Mouse (Mus musculus) gastrocnemius, adult 2 months (tissue): Measurements from ENCODE around the gene Nbas. TPM values are rescaled to one million over a fixed set of nuclear protein-coding genes. Genes with fewer than 3 reads are reported as not detected.
A peak's percentile ranks its signal among the peaks of the same experiment; 100 is the strongest.

Source experiments
- DNase-seq: peaks from one replicate; pipeline ENCODE4 v3.0.0; 2022
- H3K27ac ChIP-seq: fragments of 200-600 bp; 2 replicates; pipeline ENCODE4 v1.8.1; 2022; ENCODE audit warnings: mild to moderate bottlenecking
- H3K4me3 ChIP-seq: fragments of 200-600 bp; 2 replicates; pipeline ENCODE4 v1.8.1; 2022; ENCODE audit warnings: mild to moderate bottlenecking, moderate library complexity
- CTCF ChIP-seq: fragments of 200-600 bp; IDR thresholded peaks from 2 replicates; pipeline ENCODE4 v1.8.1; 2022; ENCODE audit warnings: antibody characterized with exemption, mild to moderate bottlenecking, moderate library complexity
- intact Hi-C: fragments of 180-260 bp; cut with DNase I; formaldehyde crosslinking; loops from one replicate; pipeline ENCODE4 v1.15.1; 2025
- long read RNA-seq, 2 experiments: library from polyadenylated mRNA; stranded (forward); transcript quantifications; one replicate each; pipeline ENCODE4 v2.0.0; 2021
- total RNA-seq, 2 experiments: library from RNA; stranded (reverse); gene quantifications; 2 replicates each; pipeline ENCODE4 v1.2.3; 2021

Nbas gene
- 10 to 100 TPM; 20.3 to 25.1 TPM for total RNA-seq
- long read RNA-seq, experiment 1, full-length matches to known transcripts = 5 of 19 reads
- long read RNA-seq, experiment 1, partial matches to known transcripts = 3 of 19 reads
- long read RNA-seq, experiment 1, other reads (novel, unspliced or antisense) = 11 of 19 reads
- long read RNA-seq, experiment 2, full-length matches to known transcripts = 6 of 30 reads
- long read RNA-seq, experiment 2, partial matches to known transcripts = 19 of 30 reads
- long read RNA-seq, experiment 2, other reads (novel, unspliced or antisense) = 5 of 30 reads

DNA sequence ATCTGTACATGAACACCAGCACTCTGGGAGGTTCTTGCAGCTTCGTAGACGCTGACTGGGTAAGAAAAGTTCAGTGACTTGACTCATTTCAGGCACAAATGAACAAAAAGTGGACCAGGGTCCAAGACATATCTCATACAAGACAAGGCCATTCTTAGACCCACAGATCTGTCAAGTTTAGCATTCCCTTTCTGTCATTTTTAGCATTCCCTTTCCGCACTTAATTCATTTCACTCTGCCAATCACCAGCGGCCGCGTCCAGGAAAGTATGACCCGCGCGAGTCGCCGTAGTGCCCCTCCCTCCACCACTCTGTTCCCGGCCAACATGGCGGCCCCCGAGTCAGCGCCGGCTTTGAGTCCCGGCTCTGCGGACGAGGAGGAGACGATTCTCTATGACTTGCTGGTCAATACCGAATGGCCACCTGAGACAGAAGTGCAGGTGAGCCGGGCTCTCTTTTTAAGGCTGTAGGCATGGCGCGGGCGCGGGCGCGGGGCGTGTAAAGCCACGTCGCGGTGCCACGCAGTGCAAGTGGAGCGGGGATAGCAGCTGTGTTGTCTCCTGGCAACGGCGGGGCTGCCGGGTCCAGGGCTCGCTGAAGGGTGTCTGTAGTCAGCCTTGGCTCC lies at the start of gene Nbas:
Gene Nbas (plus strand): TSS at position 308 of the 624 bp plus-strand sequence.
- no peak for TF ChIP-seq CTCF
- Histone ChIP-seq H3K4me3 (peak within 1 kb of the TSS; percentile 99), H3K27ac (peak within 1 kb of the TSS; percentile 84)
- peak; percentile 90 for DNase-seq
- intact Hi-C loops = no loop called here

DNA sequence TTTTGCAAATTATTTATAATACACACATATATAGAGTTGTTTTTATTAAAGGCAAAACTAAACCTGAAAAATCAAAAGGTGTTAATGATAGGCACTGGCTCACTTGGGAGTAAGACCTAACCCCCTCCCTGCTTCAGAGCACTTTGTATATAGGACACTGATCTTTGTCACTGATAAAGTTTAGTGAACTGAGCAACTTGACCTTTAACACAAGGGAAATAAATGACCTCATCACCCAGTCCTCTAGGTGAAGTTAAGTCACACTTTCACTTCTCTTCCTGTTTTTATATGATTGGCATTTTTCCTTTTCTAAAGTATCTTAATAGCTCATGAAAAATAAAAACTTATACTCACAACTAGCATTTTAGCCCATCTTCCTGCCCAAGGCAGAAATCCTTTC lies 26.5 kb upstream of the Nbas start:
- intact Hi-C loops = no loop called here

DNA sequence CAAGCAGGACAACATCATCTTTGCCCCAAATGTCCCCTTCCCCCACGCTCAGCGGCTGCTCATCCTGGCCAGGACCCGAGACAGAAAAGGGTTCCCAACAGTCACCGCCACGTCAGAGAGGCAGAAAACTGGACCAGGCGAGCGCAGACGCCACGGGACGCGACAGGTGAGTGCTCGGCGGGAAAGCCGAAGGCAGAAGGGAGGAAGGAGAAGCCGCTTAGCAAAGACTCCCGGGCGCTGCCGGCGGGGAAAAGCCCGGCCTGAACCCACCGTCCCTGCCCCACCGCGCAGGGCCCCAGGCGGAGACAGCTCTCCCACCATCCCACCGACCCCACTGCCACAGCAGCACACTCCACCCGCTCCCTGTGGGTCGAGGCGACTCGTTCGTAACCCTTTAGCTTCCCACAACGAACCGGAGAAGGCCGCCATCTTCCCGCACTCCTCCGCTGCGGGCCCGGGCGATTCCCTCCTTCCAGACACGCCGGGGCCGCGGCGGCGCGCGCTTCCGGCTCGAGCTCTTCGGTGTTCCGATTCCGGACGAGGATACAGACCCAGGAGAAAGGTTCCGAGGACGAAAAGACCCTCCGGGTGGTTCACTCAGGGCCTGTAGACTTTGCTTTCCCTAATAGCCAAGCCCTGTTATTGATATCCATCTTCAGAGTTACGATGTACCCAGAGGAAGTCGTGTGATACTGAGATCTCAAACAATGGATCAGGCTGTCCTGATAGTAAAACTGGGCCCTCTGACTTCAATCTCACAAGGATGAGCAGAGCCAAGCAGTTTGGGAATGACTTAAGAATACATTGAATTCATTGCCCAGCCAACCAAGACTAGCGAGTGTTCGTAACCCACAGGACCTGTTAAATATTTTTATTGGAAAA lies 20.0 kb upstream of the Nbas start, which contains the start of gene Ddx1:
Gene Ddx1 (minus strand): TSS at position 523 of the 882 bp plus-strand sequence.
- no peak for TF ChIP-seq CTCF
- peak; percentile 82 for DNase-seq
- Histone ChIP-seq H3K4me3 (peak within 1 kb of the TSS; percentile 99), H3K27ac (peak within 1 kb of the TSS; percentile 87)
- intact Hi-C loops = no loop called here

More for the DNA sequence above, 26.5 kb upstream of the Nbas start:
- Histone ChIP-seq H3K4me3 (no peak overlapping the region), H3K27ac (no peak overlapping the region)
- no peak for DNase-seq
- no peak for TF ChIP-seq CTCF

DNA sequence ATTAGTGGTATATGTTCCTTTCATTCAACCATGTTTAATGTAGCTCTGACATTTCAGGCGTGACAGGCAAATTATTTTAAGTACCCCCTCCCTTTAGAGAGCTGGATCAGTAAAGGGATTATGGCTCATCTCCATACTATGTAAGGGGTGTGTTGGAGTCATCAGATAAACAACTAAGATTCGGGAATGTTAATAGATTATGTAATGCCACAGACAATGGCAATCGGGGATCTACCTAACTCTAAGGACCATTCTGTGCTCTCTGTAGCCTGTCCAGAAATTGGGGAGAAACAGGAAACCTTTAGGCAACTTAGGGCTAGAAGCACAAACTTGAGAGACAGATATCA lies 19.4 kb upstream of the Nbas start:
- intact Hi-C loops = no loop called here
- Histone ChIP-seq H3K27ac (peak overlapping the region; percentile 87), H3K4me3 (peak overlapping the region; percentile 99)
- no peak for TF ChIP-seq CTCF
- no peak for DNase-seq

DNA sequence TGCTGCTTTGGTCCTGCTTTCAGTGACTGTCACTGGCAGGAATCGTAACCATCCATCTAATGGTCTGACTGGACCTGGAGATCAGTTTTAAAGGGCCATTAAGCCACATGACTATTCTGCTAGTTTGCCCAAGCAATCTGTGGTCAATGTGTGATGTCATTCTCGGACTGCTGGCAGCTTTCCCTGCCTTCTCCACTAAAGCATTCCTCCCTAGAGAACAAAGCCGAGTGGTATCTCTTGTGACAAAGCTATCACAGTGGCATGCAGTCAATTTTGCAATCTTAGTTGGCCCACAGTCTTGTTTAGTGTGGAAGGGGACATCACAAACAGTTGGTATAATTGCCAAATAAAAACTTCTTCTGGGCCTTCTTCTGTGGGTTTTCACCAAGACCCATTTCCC lies 13.9 kb upstream of the Nbas start:
- no peak for DNase-seq
- Histone ChIP-seq H3K27ac (no peak overlapping the region), H3K4me3 (no peak overlapping the region)
- TF ChIP-seq CTCF = no peak
- intact Hi-C loops = no loop called here

DNA sequence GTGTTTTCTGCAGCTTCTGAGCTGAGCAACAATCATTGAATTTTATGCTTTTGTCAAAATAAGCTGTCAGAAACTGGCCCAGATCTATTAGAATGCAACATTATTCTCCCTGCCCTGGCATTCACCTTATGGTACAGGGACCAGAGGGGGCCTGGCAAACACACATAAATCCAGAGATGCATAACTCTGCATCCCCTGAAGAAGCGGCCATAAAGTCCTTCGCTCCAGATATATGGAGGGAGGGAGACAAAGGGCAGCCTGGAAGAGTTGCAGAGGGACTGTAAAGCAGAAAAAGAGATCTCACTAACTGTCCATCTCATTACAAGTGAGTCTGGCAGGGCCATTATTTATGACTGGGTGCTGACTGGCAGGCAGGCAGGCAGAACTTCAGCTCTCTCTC lies 13.2 kb upstream of the Nbas start:
- no peak for DNase-seq
- Histone ChIP-seq H3K4me3 (no peak overlapping the region), H3K27ac (no peak overlapping the region)
- no peak for TF ChIP-seq CTCF
- intact Hi-C loops = no loop called here

DNA sequence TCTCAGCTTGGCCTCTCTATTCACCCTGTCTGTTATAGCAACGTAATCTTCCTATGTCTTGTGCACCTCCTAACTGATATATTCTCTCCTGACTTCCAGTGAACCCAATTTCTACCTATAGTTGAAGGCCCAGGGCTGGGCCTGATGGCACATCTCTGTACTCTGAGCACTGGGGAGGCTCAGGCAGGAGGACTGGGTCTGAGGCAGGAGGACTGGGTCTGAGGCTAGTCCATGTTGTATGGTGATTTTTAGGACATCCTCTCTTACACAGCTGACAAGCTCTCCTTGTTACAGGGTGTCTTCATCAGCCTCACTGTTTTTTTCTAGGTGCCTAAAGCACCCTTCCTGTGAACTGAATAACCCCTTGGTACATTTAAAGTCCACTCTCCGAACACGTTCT lies 521 bp upstream of the Nbas start:
- H3K4me3 ChIP-seq = peak overlapping the region; percentile 99
- TF ChIP-seq CTCF = no peak
- intact Hi-C loops = no loop called here
- DNase-seq = no peak
- H3K27ac ChIP-seq = peak overlapping the region; percentile 84

DNA sequence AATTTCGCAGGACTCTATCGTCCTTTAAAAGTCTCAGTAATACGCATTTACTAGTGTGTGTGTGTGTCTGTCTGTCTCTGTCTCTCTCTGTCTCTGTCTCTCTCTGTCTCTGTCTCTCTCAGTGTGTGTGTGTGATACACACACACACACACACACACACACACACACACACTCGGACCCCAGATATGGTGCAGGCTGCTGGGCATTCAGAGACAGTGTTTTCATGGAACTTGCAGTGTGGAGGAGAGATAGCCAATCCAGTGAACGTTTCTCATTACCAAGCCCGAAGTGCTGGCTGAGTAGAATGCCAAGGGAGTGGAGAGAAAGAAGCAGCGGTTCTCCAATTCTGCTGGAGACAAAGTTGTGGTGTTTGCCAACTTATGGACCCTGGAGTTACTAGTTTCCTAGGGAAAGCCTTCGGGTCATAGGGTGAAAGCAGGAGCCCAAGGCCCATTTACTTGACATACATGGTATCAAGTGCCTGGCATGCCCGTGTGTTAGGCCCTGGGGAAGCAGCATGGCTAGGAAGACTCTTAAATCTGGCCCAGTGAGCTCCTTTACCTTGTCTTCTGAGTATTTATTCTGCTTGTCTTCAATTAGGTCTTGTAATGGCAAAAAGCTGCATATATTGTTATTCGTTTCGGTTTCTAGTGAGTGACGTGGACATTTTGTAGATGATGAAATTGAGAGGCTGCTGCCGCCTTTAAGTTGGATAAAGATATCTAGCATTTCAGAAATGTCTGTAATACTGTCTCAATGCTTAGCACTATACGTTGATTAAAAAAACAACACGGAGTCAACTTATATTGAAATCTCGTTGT lies 847 bp downstream of the Nbas start:
- Histone ChIP-seq H3K27ac (peak overlapping the region; percentile 84), H3K4me3 (peak overlapping the region; percentile 99)
- intact Hi-C loops = no loop called here
- no peak for DNase-seq
- TF ChIP-seq CTCF = no peak

DNA sequence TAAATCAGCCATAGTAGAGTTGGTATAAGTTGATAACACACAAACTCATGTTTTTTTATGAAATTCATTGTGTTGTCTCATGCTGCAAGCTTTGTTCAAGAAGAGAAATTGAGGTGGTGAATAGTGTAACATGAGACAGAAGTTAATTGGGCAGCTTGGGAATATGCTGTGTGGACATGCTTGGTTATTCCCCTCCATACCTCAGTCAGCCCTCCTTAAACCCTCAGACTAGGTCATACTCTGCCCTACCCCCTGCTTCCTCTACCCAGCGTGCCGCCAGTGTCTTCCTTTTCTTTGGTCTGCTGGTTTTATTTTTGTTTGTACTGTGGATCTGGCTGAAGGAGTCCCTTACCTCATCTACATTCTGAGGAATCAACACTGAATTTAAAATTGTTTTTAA lies 22.5 kb downstream of the Nbas start:
- intact Hi-C loops = no loop called here
- TF ChIP-seq CTCF = no peak
- Histone ChIP-seq H3K27ac (no peak overlapping the region), H3K4me3 (no peak overlapping the region)
- no peak for DNase-seq

DNA sequence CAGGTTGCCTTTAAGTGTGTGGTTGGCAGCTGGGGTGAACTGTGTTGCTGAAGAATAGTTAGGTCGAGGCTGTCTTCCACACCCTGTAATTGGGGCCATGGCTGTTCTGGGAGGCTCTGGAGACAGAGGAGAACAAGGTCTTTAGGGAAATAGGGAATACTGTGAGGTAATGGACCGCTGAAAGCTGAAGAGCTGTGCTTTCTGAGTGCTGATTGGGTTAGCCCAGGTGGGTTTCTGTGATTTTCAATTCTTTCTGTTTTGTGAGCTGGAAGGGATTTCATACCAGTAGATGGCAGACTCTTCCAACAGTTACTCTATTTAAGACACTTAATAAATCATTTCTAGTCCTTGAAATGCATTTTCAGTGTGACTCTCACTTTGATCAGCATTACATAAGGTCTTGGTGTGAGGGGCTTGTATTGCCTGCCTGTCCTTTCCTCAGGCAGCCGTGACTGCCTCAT lies 24.5 kb downstream of the Nbas start:
- Histone ChIP-seq H3K4me3 (no peak overlapping the region), H3K27ac (no peak overlapping the region)
- intact Hi-C loops = no loop called here
- no peak for DNase-seq
- peak; percentile 10; the same call in 1 of the 2 replicates for TF ChIP-seq CTCF

DNA sequence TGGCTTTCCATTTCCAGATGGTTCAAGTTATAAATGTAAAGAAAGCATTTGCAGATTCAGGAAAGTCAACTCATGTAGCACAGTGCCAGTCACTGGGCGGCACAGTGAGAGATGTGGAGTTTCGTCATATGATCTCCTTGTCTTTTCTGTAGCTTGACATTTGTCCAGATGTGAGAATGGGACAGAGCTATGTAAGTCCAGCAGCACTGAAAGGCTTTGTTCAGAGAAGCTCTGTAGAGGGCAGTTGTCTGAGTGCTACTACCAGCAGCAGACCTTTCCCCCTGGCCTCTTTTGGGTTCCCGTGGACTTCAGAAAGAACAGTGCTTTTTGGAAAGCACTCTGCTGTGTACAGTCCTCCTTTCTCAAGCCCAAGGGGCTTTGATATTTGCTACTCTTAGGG lies 34.1 kb downstream of the Nbas start:
- no peak overlapping the region for H3K27ac ChIP-seq
- intact Hi-C loops = no loop called here
- no peak overlapping the region for H3K4me3 ChIP-seq
- DNase-seq = no peak
- no peak for TF ChIP-seq CTCF

DNA sequence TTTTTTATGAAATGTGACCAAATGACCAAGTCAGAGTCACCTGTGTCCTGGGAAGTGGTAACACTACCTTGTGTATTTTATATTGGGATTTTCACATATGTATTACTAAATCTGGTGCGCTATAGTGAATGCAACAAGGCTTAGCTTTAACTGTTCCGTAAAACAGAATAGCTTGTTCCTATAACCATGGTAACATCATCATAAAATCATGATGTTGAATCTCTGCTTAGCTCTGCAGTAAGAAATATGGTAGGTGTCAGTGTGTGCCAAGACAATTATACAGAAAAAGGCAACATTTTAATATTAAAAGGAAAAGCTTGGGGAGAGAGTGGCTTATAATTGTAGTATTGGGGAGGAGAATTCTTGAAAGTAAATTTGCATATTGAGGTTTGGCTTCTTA lies 45.0 kb downstream of the Nbas start:
- no peak for TF ChIP-seq CTCF
- Histone ChIP-seq H3K4me3 (no peak overlapping the region), H3K27ac (no peak overlapping the region)
- no peak for DNase-seq
- intact Hi-C loops = no loop called here
